Mouse (Mus musculus): ENCODE measurements around the gene Prdx5. TPM values are rescaled to one million over a fixed set of nuclear protein-coding genes. Genes with fewer than 3 reads are reported as not detected.
A peak's percentile ranks its signal among the peaks of the same experiment; 100 is the strongest.

Gene Prdx5
- total and polyA plus RNA-seq, 3 experiments = 130 to 246 TPM; not detected in 1

- Histone ChIP-seq H3K9me3 (replicated peaks; ENCODE audit: insufficient read depth, low read length) (no peaks in the 10 kb centered on the region), H3K4me3 (ENCODE audit: control insufficient read depth in 1 of 2, insufficient read depth in 1 of 2, low read depth in 2 of 2, low read length in 2 of 2) (peak within 1 kb of the TSS; percentile 83 to 92), H3K79me2 (ENCODE audit: control insufficient read depth, insufficient read depth, low read length, poor library complexity) (peaks cover 15% of the 10 kb centered on the region), H3K27ac (ENCODE audit: control insufficient read depth, low read depth, low read length) (peak within 1 kb of the TSS; percentile 82), H3K36me3 (ENCODE audit: control insufficient read depth in 1 of 2, insufficient read depth in 2 of 2, low read length in 2 of 2) (peaks cover 0 to 5% of the 10 kb centered on the region in 2 experiments; a peak in 2 of 4 replicates), H3K9ac (ENCODE audit: control insufficient read depth, low read depth, low read length, poor library complexity, severe bottlenecking) (peak within 1 kb of the TSS; percentile 88), H3K4me1 (ENCODE audit: control insufficient read depth in 1 of 2, insufficient read depth in 2 of 2, low read length in 2 of 2) (peaks cover 0 to 10% of the 10 kb centered on the region in 2 experiments; a peak in 1 of 4 replicates), H3K27me3 (ENCODE audit: control insufficient read depth in 1 of 2, insufficient read depth in 2 of 2, low read length in 2 of 2) (no peaks in the 10 kb centered on the region)
- DNase-seq (ENCODE audit: low read depth, low spot score) = peak; percentile 100
- TF ChIP-seq SIN3A (IDR thresholded peaks at IDR 0.05; ENCODE audit: low read length) (peak; percentile 81), POLR2AphosphoS2 (IDR thresholded peaks at IDR 0.05; ENCODE audit: low read length) (0 out of 2 replicates have a peak, but pooled peaks have one; percentile 8), MYC (IDR thresholded peaks at IDR 0.05; ENCODE audit: low read depth, low read length) (peak; percentile 80; the same call in 1 of the 2 replicates), ZMIZ1 (IDR thresholded peaks at IDR 0.05; ENCODE audit: low read depth, low read length) (0 out of 2 replicates have a peak, but pooled peaks have one; percentile 35), POLR2A (IDR thresholded peaks at IDR 0.05; ENCODE audit: control insufficient read depth in 1 of 2, insufficient read depth in 1 of 2, low read depth in 1 of 2, low read length in 2 of 2, poor library complexity in 1 of 2) (peak; percentile 52 to 60; a peak in 3 of 4 replicates), GABPA (IDR thresholded peaks at IDR 0.05; ENCODE audit: low read depth, low read length) (no peak), MYB (IDR thresholded peaks at IDR 0.05; ENCODE audit: low read depth, low read length) (peak; percentile 38; the same call in 1 of the 2 replicates), ETS1 (IDR thresholded peaks at IDR 0.05; ENCODE audit: low read depth, low read length) (peak; percentile 82), NELFE (IDR thresholded peaks at IDR 0.05; ENCODE audit: low read depth, low read length) (peak; percentile 44), BHLHE40 (IDR thresholded peaks at IDR 0.05; ENCODE audit: borderline replicate concordance, low read depth, low read length) (no peak), USF1 (IDR thresholded peaks at IDR 0.05; ENCODE audit: low read depth, low read length) (peak; percentile 78), MXI1 (IDR thresholded peaks at IDR 0.05; ENCODE audit: low read depth, low read length) (peak; percentile 88), NRF1 (IDR thresholded peaks at IDR 0.05; ENCODE audit: insufficient read depth, low read depth, low read length, poor library complexity, severe bottlenecking) (peak; percentile 94), UBTF (IDR thresholded peaks at IDR 0.05; ENCODE audit: borderline replicate concordance, insufficient read depth, low read depth, low read length) (no peak), TBP (IDR thresholded peaks at IDR 0.05; ENCODE audit: low read depth, low read length) (peak; percentile 86), TCF12 (IDR thresholded peaks at IDR 0.05; ENCODE audit: low read depth, low read length) (0 out of 2 replicates have a peak, but pooled peaks have one; percentile 5), MAZ (IDR thresholded peaks at IDR 0.05; ENCODE audit: low read depth, low read length) (peak; percentile 73; the same call in 1 of the 2 replicates), KAT2A (conservative IDR thresholded peaks at IDR 0.05; ENCODE audit: low read depth, low read length) (no peak), ELF1 (IDR thresholded peaks at IDR 0.05; ENCODE audit: low read depth, low read length) (peak; percentile 77), MAX (IDR thresholded peaks at IDR 0.05; ENCODE audit: low read length) (peak; percentile 95)
Observed at GRCm38 (mm10) chr19:6921647-6922567, 12.0 kb upstream of the Prdx5 start, which contains the start of gene Esrra. TSS of gene Esrra (minus strand) at chr19:6921813.
